Mouse (Mus musculus): ENCODE measurements around the gene Wnt11.

Wnt11 gene

DNA sequence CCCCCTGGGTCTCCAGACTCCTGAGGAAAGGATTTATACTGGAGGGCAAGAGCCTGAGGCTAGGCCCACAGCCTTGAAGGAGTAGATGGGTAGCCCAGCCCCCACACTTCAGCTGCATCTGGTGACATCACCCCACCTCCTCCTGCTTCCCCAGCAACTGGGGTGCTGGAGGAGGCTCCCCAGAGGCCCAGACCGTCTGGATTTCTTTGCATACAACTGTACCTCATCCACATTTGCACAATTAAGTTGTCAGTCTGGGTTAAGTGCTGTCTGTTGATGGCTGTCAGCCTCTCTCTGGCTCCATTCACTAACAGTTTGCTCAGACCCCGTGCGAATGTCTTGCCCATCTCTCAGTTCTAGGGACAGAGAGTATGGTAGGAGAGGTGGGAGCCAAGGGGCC lies 6.9 kb upstream of the Wnt11 start:
- DNase-seq (ENCODE audit: extremely low read depth, insufficient read length, low spot score) = no peak

DNA sequence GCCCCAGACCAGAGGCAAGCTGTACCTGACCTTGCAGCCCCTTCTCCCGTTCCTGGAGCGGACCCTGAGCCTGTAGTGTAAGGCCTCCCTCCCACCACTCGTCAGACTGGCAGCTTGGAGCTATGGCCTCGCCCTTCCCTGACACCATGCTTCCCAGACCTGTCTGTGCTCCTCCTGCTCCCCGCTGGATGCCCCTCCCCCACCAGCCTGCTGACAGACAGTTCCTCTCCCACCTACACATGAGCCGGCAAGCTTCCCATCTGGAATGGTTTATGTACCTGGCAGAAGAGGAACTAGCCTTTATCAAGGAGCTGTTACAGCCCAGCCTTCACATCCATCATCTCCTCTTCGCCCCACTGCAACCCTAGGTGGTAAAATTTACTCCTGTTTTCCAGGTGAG lies 6.0 kb upstream of the Wnt11 start:
- no peak for DNase-seq (ENCODE audit: extremely low read depth, insufficient read length, low spot score)

- DNase-seq (ENCODE audit: extremely low read depth, insufficient read length, low spot score) = no peak
Observed at GRCm38 (mm10) chr7:98831290-98831689, 3.6 kb upstream of the Wnt11 start.

GRCm38 (mm10) chr7:98835519-98836441 lies 868 bp downstream of the Wnt11 start:
- DNase-seq (ENCODE audit: extremely low read depth, insufficient read length, low spot score) = no peak

DNA sequence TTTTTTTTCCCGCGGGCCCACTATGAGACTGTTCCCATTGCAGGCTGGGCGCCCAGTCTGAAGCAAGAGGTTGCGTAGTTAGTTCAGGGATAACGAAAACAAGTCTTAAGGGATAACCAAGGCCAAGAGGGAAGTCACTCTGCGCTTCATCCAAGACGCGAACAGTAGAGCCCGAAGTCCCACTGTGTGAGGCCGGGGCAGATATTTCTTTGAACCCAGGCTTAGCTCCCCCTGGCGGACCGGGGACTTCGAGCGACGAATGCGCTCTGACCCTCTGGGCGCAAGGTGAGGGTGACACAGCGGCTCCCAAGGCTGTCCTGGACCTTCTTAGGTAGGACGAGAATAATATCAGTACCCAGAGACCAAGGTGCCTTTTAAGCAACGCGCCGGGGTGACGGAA lies 1.7 kb downstream of the Wnt11 start:
- DNase-seq (ENCODE audit: extremely low read depth, insufficient read length, low spot score) = no peak

- peak; percentile 67 for DNase-seq (ENCODE audit: extremely low read depth, insufficient read length, low spot score)
Observed at GRCm38 (mm10) chr7:98837901-98838300, 3.0 kb downstream of the Wnt11 start.

- DNase-seq (ENCODE audit: extremely low read depth, insufficient read length, low spot score) = no peak
Observed at GRCm38 (mm10) chr7:98838729-98839141, 3.8 kb downstream of the Wnt11 start.

- DNase-seq (ENCODE audit: extremely low read depth, insufficient read length, low spot score) = no peak
Observed at GRCm38 (mm10) chr7:98839312-98839711, 4.4 kb downstream of the Wnt11 start.

DNA sequence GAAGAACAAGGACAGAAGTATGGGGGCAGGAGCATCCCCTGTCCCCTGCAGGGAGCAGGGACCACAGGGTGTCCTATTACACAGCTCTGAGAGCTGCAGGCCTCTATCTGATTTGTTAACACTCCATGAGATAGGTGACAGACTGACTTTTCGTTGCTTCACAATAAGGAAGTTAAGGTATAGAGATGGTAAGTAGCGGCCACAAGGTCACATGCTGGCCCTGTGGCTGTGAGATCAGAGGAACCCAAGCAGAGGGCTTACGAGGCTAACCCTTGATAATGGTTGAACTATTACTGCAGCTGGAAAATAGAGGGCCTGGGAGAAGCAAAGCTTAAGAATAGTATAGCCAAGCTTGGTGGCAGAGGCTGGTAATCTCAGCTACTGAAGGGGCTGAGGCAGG lies 5.9 kb downstream of the Wnt11 start:
- DNase-seq (ENCODE audit: extremely low read depth, insufficient read length, low spot score) = no peak

DNA sequence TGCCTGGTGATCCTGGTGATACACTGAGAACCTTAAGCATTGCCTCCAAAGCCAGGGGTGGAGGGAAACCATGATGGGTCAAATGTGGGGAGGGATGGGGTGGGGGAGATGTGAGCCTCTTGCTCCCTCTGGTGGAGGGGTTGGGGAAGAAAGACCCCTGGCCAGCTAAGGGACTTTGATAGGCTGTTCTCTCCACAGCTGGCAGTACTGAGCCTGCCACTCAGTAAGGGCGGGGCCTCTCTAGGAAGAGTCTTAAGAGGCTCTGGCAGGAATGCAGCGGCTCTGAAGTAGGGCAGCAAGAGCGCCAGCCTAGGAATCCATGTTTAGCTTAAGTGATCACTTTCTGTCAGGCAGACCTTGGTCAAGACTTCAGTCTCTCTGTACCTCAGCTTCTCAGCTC lies 6.9 kb downstream of the Wnt11 start:
- DNase-seq (ENCODE audit: extremely low read depth, insufficient read length, low spot score) = no peak

- DNase-seq (ENCODE audit: extremely low read depth, insufficient read length, low spot score) = no peak
Observed at GRCm38 (mm10) chr7:98842997-98843396, 8.1 kb downstream of the Wnt11 start.

DNA sequence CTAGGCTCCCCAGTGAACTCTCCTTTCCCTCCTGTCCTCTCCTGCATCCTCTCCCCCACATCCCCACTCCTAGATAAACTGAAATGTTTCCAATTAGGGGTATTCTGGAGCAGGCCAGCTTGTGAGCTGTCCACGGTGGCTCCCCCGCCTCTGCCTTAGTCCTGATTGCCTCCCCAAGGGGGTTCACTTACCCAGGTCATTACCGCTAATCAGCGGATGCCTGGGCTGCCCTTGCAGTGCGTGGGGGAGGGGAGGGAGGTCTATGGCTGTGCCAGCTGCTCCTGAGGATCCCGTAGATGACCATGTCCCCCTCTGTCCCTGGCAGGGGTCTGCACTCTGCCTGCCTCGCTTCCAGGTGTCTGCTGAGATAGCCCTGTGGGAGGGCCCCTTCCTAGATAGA lies 8.7 kb downstream of the Wnt11 start:
- DNase-seq (ENCODE audit: extremely low read depth, insufficient read length, low spot score) = no peak

GRCm38 (mm10) chr7:98848899-98849640 lies 14.2 kb downstream of the Wnt11 start:
- no peak for DNase-seq (ENCODE audit: extremely low read depth, insufficient read length, low spot score)

DNA sequence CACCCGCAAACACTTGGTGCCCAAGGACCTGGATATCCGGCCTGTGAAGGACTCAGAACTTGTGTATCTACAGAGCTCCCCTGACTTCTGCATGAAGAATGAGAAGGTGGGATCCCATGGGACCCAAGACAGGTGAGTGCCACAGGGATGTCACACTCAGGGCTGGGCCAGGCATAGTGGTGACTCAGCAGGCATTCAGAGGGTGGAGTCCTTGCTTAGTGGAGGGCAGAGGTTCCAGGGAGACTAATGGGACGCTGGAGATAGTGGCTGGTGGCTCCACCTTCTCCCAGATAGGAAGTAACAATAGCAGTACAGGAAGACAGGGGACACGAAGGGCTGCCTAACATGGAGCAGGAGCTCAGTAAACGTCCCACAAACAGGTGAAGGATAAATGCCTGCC lies 15.5 kb downstream of the Wnt11 start:
- no peak for DNase-seq (ENCODE audit: extremely low read depth, insufficient read length, low spot score)

- no peak for DNase-seq (ENCODE audit: extremely low read depth, insufficient read length, low spot score)
Observed at GRCm38 (mm10) chr7:98851220-98851619, 16.3 kb downstream of the Wnt11 start.

DNA sequence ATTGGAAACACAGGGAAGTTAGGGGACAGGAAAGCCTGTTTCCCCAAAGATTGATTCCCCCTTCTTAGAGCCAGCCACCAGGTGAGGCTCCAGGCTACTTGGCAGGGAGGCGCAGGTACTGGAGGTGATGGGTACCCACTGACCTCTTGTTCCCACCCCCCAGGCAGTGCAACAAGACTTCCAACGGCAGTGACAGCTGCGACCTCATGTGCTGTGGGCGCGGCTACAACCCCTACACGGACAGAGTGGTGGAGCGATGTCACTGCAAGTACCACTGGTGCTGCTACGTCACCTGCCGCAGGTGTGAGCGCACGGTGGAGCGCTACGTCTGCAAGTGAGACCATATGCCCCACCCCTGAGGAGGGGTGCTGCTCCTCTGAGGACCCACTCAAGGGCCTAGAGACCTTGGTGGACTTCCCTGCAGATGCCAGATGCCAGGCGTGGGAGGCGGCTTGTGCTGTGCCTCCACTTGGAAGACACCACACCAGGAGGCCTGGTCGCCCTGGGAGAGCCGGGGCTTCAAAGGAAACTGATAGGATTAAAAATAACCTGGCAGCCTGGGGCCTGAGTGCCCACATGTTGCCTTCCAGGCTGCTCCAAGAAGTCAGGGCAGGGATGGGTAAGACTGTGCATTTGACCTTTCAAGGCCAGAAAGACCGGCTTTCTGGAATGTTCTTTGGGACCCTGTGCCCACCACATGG lies 18.2 kb downstream of the Wnt11 start:
- no peak for DNase-seq (ENCODE audit: extremely low read depth, insufficient read length, low spot score)

GRCm38 (mm10) chr7:98853806-98854205 lies 18.9 kb downstream of the Wnt11 start:
- DNase-seq (ENCODE audit: extremely low read depth, insufficient read length, low spot score) = no peak

DNA sequence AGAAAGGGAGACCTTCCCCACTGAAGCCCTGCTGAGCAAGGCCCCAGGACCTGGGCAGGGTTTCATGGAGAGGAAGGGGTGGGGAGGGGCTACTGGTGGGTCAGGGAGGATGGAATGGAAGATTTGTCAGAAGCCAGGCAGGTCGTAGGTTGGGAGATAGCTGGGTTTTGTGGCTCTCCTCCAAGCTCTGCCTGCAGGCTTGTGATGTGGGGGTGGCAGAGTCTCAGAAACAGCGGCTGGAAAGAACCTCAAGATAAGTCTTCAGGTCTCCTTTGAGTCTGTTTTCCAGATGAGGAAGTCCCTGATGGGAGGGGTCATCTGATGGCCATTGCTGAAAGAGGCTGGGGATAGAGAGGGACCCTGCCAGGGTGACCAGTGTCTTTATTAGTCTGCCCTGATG lies 20.5 kb downstream of the Wnt11 start:
- no peak for DNase-seq (ENCODE audit: extremely low read depth, insufficient read length, low spot score)

GRCm38 (mm10) chr7:98856128-98856527 lies 21.2 kb downstream of the Wnt11 start:
- no peak for DNase-seq (ENCODE audit: extremely low read depth, insufficient read length, low spot score)

DNA sequence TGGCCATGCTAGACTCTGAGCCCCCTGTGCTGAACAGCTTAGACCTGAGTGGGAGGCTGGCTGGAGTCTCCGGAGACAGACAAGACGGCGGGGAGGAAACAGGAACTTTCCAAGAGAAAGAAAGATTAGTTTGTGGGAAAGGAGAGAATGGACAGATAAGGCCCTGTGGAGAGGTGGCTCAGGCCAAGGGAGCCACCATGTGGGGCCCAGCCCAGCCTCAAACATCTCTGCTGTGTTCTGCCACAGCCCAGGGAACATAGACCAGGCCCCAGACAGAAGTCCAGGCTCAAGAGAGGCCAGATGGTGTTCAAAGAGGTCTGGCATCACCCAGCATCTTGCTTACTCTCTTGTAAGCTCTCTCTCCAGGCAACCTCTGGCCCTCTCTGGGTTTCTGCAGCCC lies 22.2 kb downstream of the Wnt11 start:
- no peak for DNase-seq (ENCODE audit: extremely low read depth, insufficient read length, low spot score)

DNA sequence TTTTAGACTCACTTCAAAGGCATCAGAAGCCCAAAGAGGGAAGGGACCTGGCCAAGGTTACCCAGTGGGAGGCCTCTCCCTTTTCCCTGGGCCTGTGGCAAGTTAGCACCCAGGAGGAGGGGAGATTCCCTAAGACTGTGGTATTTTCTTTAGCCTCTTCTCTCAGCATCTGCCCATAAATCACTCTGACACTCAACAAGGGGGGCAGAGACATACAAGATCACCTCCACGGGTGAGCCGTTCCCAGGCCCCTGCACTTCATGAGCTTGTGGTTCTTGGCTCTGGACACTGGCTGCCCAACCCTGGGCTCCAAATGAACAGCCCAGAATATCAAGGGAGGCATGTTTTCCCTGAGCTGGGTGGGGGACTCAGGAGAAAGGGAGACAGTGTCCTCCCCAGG lies 26.1 kb downstream of the Wnt11 start:
- DNase-seq (ENCODE audit: extremely low read depth, insufficient read length, low spot score) = no peak

All from 3134 (cell line).